Mouse (Mus musculus): Measurements from ENCODE around the gene Cep57l1. TPM values are rescaled to one million over a fixed set of nuclear protein-coding genes. Genes with fewer than 3 reads are reported as not detected.
A peak's percentile ranks its signal among the peaks of the same experiment; 100 is the strongest.

Gene Cep57l1
- 17.3 TPM for polyA plus RNA-seq (2021)

GRCm38 (mm10) chr10:41809771-41810563 is at the start of gene Cep57l1, which contains the start of gene Sesn1:
TSS of gene Cep57l1 (minus strand) at chr10:41809871.
TSS of gene Sesn1 (plus strand) at chr10:41809935.
- ATAC-seq (peak; percentile 91), DNase-seq (ENCODE audit: low read depth, low spot score) (peak; percentile 80)
- CTCF ChIA-PET, result interaction anchor here (1.2 kb wide), 1 partner anchor 21 kb away, joined by 4 read pairs; no protein-coding TSS in a partner anchor
- in situ Hi-C loops (cut with MboI; ENCODE audit: low pct_unique_long_range_greater_than_20kb), result loop anchor here (10.0 kb wide), 1 partner anchor 285 kb away; no protein-coding TSS in a partner anchor
- H3K27me3 ChIP-seq, result no peaks in the 10 kb centered on the region
- POLR2A ChIA-PET, result no interaction called here
- no peak for TF ChIP-seq CTCF (IDR thresholded peaks at IDR 0.05)

- POLR2A ChIA-PET, result no interaction called here
- no peaks in the 10 kb centered on the region for H3K27me3 ChIP-seq
- ATAC-seq (no peak), DNase-seq (ENCODE audit: low read depth, low spot score) (no peak)
- in situ Hi-C loops (cut with MboI; ENCODE audit: low pct_unique_long_range_greater_than_20kb), result no loop called here
- no peak for TF ChIP-seq CTCF (IDR thresholded peaks at IDR 0.05)
- CTCF ChIA-PET, result interaction anchor here (1.2 to 1.8 kb wide), 2 partner anchors 12 to 37 kb away, joined by 4 read pairs; no protein-coding TSS in a partner anchor
Measured at GRCm38 (mm10) chr10:41848721-41849120, 39.0 kb upstream of the Cep57l1 start.

DNA sequence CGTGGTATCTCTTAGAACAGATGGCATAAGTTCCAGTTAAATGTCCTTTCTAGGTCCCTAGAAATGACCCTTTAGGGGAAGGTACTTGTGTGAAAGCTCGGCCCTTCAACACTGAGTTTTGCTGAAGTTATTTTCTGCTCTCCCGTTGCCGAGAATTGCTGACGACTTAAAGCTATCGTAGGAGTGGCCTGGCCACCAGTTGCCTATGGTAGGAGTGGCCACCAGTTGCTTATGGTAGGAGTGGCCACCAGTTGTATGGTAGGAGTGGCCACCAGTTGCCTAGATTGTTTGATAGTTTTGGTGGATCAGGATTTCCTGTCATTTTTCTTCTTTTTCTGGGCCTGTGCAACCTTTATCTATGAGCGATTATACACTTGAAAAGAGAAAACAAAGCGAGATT is 38.1 kb upstream of the Cep57l1 start:
- POLR2A ChIA-PET, result interaction anchor here (1.0 kb wide), 1 partner anchor 9 kb away, joined by 5 read pairs; no protein-coding TSS in a partner anchor
- in situ Hi-C loops (cut with MboI; ENCODE audit: low pct_unique_long_range_greater_than_20kb), result no loop called here
- CTCF ChIA-PET, result no interaction called here
- no peak for TF ChIP-seq CTCF (IDR thresholded peaks at IDR 0.05)
- ATAC-seq (no peak), DNase-seq (ENCODE audit: low read depth, low spot score) (no peak)
- H3K27me3 ChIP-seq, result no peaks in the 10 kb centered on the region

DNA sequence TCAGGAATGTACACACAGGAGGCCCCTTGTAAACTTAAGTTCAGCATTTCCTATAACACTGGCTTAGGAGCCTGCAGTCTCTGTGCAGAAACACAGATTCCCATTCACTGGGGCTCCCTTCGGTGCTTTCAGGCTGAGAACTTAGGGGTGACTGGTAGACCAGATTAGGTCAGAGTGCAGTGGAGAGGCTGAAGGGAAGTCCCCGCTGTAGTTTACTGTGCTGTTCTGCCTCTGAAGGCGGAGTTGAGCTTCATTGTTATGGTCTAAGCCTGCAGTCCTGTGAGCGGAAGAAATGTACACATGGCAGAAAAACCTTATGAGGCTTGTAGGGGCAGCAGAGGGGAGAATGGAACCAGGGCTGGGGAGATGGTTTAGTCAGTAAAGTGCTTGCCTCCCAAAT is 29.2 kb upstream of the Cep57l1 start:
- ATAC-seq, result no peak
- in situ Hi-C loops (cut with MboI; ENCODE audit: low pct_unique_long_range_greater_than_20kb), result loop anchor here (10.0 kb wide), 1 partner anchor 56 kb away; no protein-coding TSS in a partner anchor
- ChIA-PET POLR2A (interaction anchor here (0.5 to 1.2 kb wide), 2 partner anchors 9 to 42 kb away, joined by 3 to 5 read pairs; no protein-coding TSS in a partner anchor), CTCF (interaction anchor here (0.7 to 1.4 kb wide), 2 partner anchors 10 to 11 kb away, joined by 3 to 6 read pairs; no protein-coding TSS in a partner anchor)
- DNase-seq (ENCODE audit: low read depth, low spot score), result no peak
- TF ChIP-seq CTCF (IDR thresholded peaks at IDR 0.05), result no peak
- H3K27me3 ChIP-seq, result no peaks in the 10 kb centered on the region

DNA sequence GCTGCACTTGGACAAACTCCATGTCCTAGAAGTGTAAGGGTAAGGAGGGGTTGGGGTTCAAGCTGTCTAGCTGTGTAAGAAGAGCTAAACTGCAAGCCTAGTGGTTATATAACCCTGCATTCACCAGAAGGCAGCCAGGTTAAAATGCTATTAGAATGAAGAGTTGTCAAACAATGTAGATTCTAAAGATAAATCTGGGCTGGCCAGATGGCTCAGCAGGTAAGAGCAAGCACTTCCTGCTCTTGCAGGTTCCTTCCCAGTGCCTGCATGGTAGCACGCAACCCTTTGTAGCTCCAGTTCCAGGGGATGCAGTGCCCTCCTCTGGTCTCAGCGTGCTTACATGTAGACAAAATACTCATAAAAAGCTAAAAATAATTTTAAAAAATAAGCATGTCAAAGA is 24.5 kb upstream of the Cep57l1 start:
- POLR2A ChIA-PET, result no interaction called here
- no peaks in the 10 kb centered on the region for H3K27me3 ChIP-seq
- in situ Hi-C loops (cut with MboI; ENCODE audit: low pct_unique_long_range_greater_than_20kb), result loop anchor here (5.0 to 10.0 kb wide), 3 partner anchors 61 to 463 kb away; no protein-coding TSS in a partner anchor
- DNase-seq (ENCODE audit: low read depth, low spot score) (no peak), ATAC-seq (no peak)
- CTCF ChIA-PET, result interaction anchor here (0.7 to 2.0 kb wide), 2 partner anchors 125 to 147 kb away, joined by 4 read pairs; no protein-coding TSS in a partner anchor
- TF ChIP-seq CTCF (IDR thresholded peaks at IDR 0.05), result no peak

DNA sequence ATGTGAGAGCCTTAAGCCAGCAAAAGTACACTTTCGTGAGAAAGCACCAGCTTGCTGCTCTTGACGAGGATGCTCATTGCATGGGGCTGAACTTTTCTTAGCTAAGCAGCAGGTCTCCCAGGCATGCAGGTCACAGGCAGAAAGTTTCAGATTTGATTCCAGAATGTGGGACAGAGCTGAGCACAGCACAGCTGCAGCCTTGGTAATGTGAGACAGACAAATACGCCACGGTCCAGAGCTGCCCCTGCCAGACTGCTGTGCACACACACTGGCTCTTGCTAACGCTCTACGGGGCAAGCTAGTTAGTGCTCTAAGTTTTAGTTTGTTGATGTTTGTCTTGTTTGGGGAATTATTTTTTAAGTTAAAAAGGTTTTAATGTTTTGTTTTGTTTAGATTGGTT is 22.5 kb upstream of the Cep57l1 start:
- ChIA-PET CTCF (interaction anchor here (1.6 to 2.0 kb wide), 2 partner anchors 18 to 149 kb away, joined by 4 to 5 read pairs; no protein-coding TSS in a partner anchor), POLR2A (no interaction called here)
- TF ChIP-seq CTCF (IDR thresholded peaks at IDR 0.05), result no peak
- DNase-seq (ENCODE audit: low read depth, low spot score) (no peak), ATAC-seq (no peak)
- in situ Hi-C loops (cut with MboI; ENCODE audit: low pct_unique_long_range_greater_than_20kb), result loop anchor here (5.0 to 10.0 kb wide), 3 partner anchors 63 to 465 kb away; no protein-coding TSS in a partner anchor
- no peaks in the 10 kb centered on the region for H3K27me3 ChIP-seq

- ChIA-PET CTCF (interaction anchor here (0.7 to 2.0 kb wide), 13 partner anchors 9 to 465 kb away, joined by 3 to 6 read pairs (median 3); partner anchors contain the start of gene Sesn1), POLR2A (no interaction called here)
- in situ Hi-C loops (cut with MboI; ENCODE audit: low pct_unique_long_range_greater_than_20kb), result loop anchor here (5.0 to 10.0 kb wide), 3 partner anchors 64 to 466 kb away; no protein-coding TSS in a partner anchor
- DNase-seq (ENCODE audit: low read depth, low spot score) (no peak), ATAC-seq (no peak)
- TF ChIP-seq CTCF (IDR thresholded peaks at IDR 0.05), result peak; percentile 92
- H3K27me3 ChIP-seq, result no peaks in the 10 kb centered on the region
Measured at GRCm38 (mm10) chr10:41830851-41831522, 21.3 kb upstream of the Cep57l1 start.

GRCm38 (mm10) chr10:41830445-41830844 is 20.8 kb upstream of the Cep57l1 start:
- CTCF ChIA-PET, result interaction anchor here (1.0 to 2.0 kb wide), 8 partner anchors 8 to 465 kb away, joined by 3 to 6 read pairs (median 3); no protein-coding TSS in a partner anchor
- POLR2A ChIA-PET, result interaction anchor here (0.6 kb wide), 1 partner anchor 79 kb away, joined by 3 read pairs; no protein-coding TSS in a partner anchor
- no peaks in the 10 kb centered on the region for H3K27me3 ChIP-seq
- TF ChIP-seq CTCF (IDR thresholded peaks at IDR 0.05), result no peak
- ATAC-seq (peak; percentile 26), DNase-seq (ENCODE audit: low read depth, low spot score) (no peak)
- in situ Hi-C loops (cut with MboI; ENCODE audit: low pct_unique_long_range_greater_than_20kb), result loop anchor here (5.0 to 10.0 kb wide), 3 partner anchors 64 to 467 kb away; no protein-coding TSS in a partner anchor

DNA sequence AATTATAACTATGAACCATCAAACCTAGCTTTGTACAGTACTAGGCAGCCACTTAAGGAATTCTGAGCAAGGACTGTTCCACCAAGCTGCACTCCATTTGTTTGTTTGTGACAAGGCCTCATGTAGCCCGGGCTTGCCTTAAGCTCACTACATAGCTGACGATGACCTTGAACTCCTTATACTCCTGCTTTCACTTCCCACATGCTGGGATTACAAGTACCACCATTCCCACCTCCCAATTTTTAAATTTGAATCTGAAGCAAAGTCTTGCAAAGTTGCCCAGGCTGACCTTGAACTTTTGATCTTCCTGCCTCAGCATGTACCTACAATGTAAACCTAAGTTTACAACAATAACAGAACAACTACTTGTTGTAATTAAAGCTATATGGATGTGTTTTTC is 20.3 kb upstream of the Cep57l1 start:
- CTCF ChIA-PET, result interaction anchor here (1.0 to 2.0 kb wide), 4 partner anchors 132 to 466 kb away, joined by 3 to 6 read pairs (median 3); no protein-coding TSS in a partner anchor
- POLR2A ChIA-PET, result interaction anchor here (0.6 kb wide), 1 partner anchor 79 kb away, joined by 3 read pairs; no protein-coding TSS in a partner anchor
- in situ Hi-C loops (cut with MboI; ENCODE audit: low pct_unique_long_range_greater_than_20kb), result loop anchor here (5.0 to 10.0 kb wide), 3 partner anchors 65 to 467 kb away; no protein-coding TSS in a partner anchor
- DNase-seq (ENCODE audit: low read depth, low spot score), result no peak
- no peak for ATAC-seq
- H3K27me3 ChIP-seq, result no peaks in the 10 kb centered on the region
- no peak for TF ChIP-seq CTCF (IDR thresholded peaks at IDR 0.05)

- no peak for ATAC-seq
- no peak for TF ChIP-seq CTCF (IDR thresholded peaks at IDR 0.05)
- DNase-seq (ENCODE audit: low read depth, low spot score), result no peak
- in situ Hi-C loops (cut with MboI; ENCODE audit: low pct_unique_long_range_greater_than_20kb), result no loop called here
- CTCF ChIA-PET, result interaction anchor here (1.2 kb wide), 1 partner anchor 9 kb away, joined by 3 read pairs; no protein-coding TSS in a partner anchor
- POLR2A ChIA-PET, result interaction anchor here (0.6 kb wide), 1 partner anchor 466 kb away, joined by 3 read pairs; no protein-coding TSS in a partner anchor
- no peaks in the 10 kb centered on the region for H3K27me3 ChIP-seq
Measured at GRCm38 (mm10) chr10:41829191-41829590, 19.5 kb upstream of the Cep57l1 start.

Measured in Patski (cell line).